Mouse (Mus musculus): Measurements from ENCODE around the gene Adamtsl1. TPM values are rescaled to one million over a fixed set of nuclear protein-coding genes. Genes with fewer than 3 reads are reported as not detected.

Gene Adamtsl1
- polyA plus RNA-seq, 1 experiment: 0.48 TPM

- H3K36me3 ChIP-seq (ENCODE audit: control insufficient read depth, insufficient read depth): no peaks in the 10 kb centered on the region
- no peak overlapping the region for H3K4me3 ChIP-seq (ENCODE audit: insufficient read depth, poor library complexity, severe bottlenecking)
- no peaks in the 10 kb centered on the region for H3K79me2 ChIP-seq (ENCODE audit: control insufficient read depth, insufficient read depth)
- TF ChIP-seq CEBPB (IDR thresholded peaks at IDR 0.05; ENCODE audit: low read depth) (no peak), MYOD1 (IDR thresholded peaks at IDR 0.05; ENCODE audit: control insufficient read depth, insufficient read length, low read depth) (no peak), MYOG (IDR thresholded peaks at IDR 0.05; ENCODE audit: control insufficient read depth, extremely low read depth, insufficient read length) (no peak), MAX (IDR thresholded peaks at IDR 0.05) (no peak), USF1 (IDR thresholded peaks at IDR 0.05; ENCODE audit: low read depth) (no peak), FOSL1 (IDR thresholded peaks at IDR 0.05; ENCODE audit: insufficient read depth, low read length, poor library complexity, severe bottlenecking) (no peak)
- no peak overlapping the region for H3ac ChIP-seq (ENCODE audit: control insufficient read depth, insufficient read length, low read depth)
- H3K79me3 ChIP-seq (ENCODE audit: low read depth): no peaks in the 10 kb centered on the region
- no peaks in the 10 kb centered on the region for H3K27me3 ChIP-seq (ENCODE audit: control insufficient read depth, insufficient read depth, insufficient read length)
These were observed 839.6 kb downstream of the Adamtsl1 start for GRCm38 (mm10) chr4:86353550-86353949.

- Histone ChIP-seq H3K36me3 (ENCODE audit: control insufficient read depth, insufficient read depth) (no peaks in the 10 kb centered on the region), H3K4me3 (ENCODE audit: insufficient read depth, poor library complexity, severe bottlenecking) (no peak overlapping the region), H3K27me3 (ENCODE audit: control insufficient read depth, insufficient read depth, insufficient read length) (no peaks in the 10 kb centered on the region), H3ac (ENCODE audit: control insufficient read depth, insufficient read length, low read depth) (no peak overlapping the region), H3K79me2 (ENCODE audit: control insufficient read depth, insufficient read depth) (no peaks in the 10 kb centered on the region), H3K79me3 (ENCODE audit: low read depth) (no peaks in the 10 kb centered on the region)
- TF ChIP-seq MYOG (IDR thresholded peaks at IDR 0.05; ENCODE audit: control insufficient read depth, extremely low read depth, insufficient read length) (no peak), CTCF (IDR thresholded peaks at IDR 0.05; ENCODE audit: control insufficient read depth, insufficient read depth, insufficient read length) (no peak), CEBPB (IDR thresholded peaks at IDR 0.05; ENCODE audit: low read depth) (no peak), MYOD1 (IDR thresholded peaks at IDR 0.05; ENCODE audit: control insufficient read depth, insufficient read length, low read depth) (no peak), USF1 (IDR thresholded peaks at IDR 0.05; ENCODE audit: low read depth) (no peak), FOSL1 (IDR thresholded peaks at IDR 0.05; ENCODE audit: insufficient read depth, low read length, poor library complexity, severe bottlenecking) (no peak), MAX (IDR thresholded peaks at IDR 0.05) (no peak)
These were observed 845.4 kb downstream of the Adamtsl1 start for GRCm38 (mm10) chr4:86359398-86359797.

GRCm38 (mm10) chr4:86369055-86369454 lies 855.1 kb downstream of the Adamtsl1 start:
- H3ac ChIP-seq (ENCODE audit: control insufficient read depth, insufficient read length, low read depth): no peak overlapping the region
- no peak overlapping the region for H3K4me3 ChIP-seq (ENCODE audit: insufficient read depth, poor library complexity, severe bottlenecking)
- H3K79me2 ChIP-seq (ENCODE audit: control insufficient read depth, insufficient read depth): no peaks in the 10 kb centered on the region
- no peaks in the 10 kb centered on the region for H3K36me3 ChIP-seq (ENCODE audit: control insufficient read depth, insufficient read depth)
- TF ChIP-seq CTCF (IDR thresholded peaks at IDR 0.05; ENCODE audit: control insufficient read depth, insufficient read depth, insufficient read length) (no peak), CEBPB (IDR thresholded peaks at IDR 0.05; ENCODE audit: low read depth) (no peak), MYOD1 (IDR thresholded peaks at IDR 0.05; ENCODE audit: control insufficient read depth, insufficient read length, low read depth) (no peak), MYOG (IDR thresholded peaks at IDR 0.05; ENCODE audit: control insufficient read depth, extremely low read depth, insufficient read length) (no peak), MAX (IDR thresholded peaks at IDR 0.05) (no peak), FOSL1 (IDR thresholded peaks at IDR 0.05; ENCODE audit: insufficient read depth, low read length, poor library complexity, severe bottlenecking) (no peak), USF1 (IDR thresholded peaks at IDR 0.05; ENCODE audit: low read depth) (no peak)
- no peaks in the 10 kb centered on the region for H3K27me3 ChIP-seq (ENCODE audit: control insufficient read depth, insufficient read depth, insufficient read length)
- no peaks in the 10 kb centered on the region for H3K79me3 ChIP-seq (ENCODE audit: low read depth)

GRCm38 (mm10) chr4:86373166-86373565 lies 859.2 kb downstream of the Adamtsl1 start:
- TF ChIP-seq CTCF (IDR thresholded peaks at IDR 0.05; ENCODE audit: control insufficient read depth, insufficient read depth, insufficient read length) (no peak), FOSL1 (IDR thresholded peaks at IDR 0.05; ENCODE audit: insufficient read depth, low read length, poor library complexity, severe bottlenecking) (no peak), MYOG (IDR thresholded peaks at IDR 0.05; ENCODE audit: control insufficient read depth, extremely low read depth, insufficient read length) (no peak), USF1 (IDR thresholded peaks at IDR 0.05; ENCODE audit: low read depth) (no peak), MYOD1 (IDR thresholded peaks at IDR 0.05; ENCODE audit: control insufficient read depth, insufficient read length, low read depth) (no peak), MAX (IDR thresholded peaks at IDR 0.05) (no peak), CEBPB (IDR thresholded peaks at IDR 0.05; ENCODE audit: low read depth) (no peak)

GRCm38 (mm10) chr4:86383124-86383523 lies 869.2 kb downstream of the Adamtsl1 start:
- H3ac ChIP-seq (ENCODE audit: control insufficient read depth, insufficient read length, low read depth): no peak overlapping the region
- no peaks in the 10 kb centered on the region for H3K79me3 ChIP-seq (ENCODE audit: low read depth)
- TF ChIP-seq FOSL1 (IDR thresholded peaks at IDR 0.05; ENCODE audit: insufficient read depth, low read length, poor library complexity, severe bottlenecking) (no peak), MYOD1 (IDR thresholded peaks at IDR 0.05; ENCODE audit: control insufficient read depth, insufficient read length, low read depth) (no peak), USF1 (IDR thresholded peaks at IDR 0.05; ENCODE audit: low read depth) (no peak), MAX (IDR thresholded peaks at IDR 0.05) (no peak), CEBPB (IDR thresholded peaks at IDR 0.05; ENCODE audit: low read depth) (no peak), MYOG (IDR thresholded peaks at IDR 0.05; ENCODE audit: control insufficient read depth, extremely low read depth, insufficient read length) (no peak), CTCF (IDR thresholded peaks at IDR 0.05; ENCODE audit: control insufficient read depth, insufficient read depth, insufficient read length) (no peak)
- H3K36me3 ChIP-seq (ENCODE audit: control insufficient read depth, insufficient read depth): no peaks in the 10 kb centered on the region
- H3K4me3 ChIP-seq (ENCODE audit: insufficient read depth, poor library complexity, severe bottlenecking): no peak overlapping the region
- H3K79me2 ChIP-seq (ENCODE audit: control insufficient read depth, insufficient read depth): no peaks in the 10 kb centered on the region
- no peaks in the 10 kb centered on the region for H3K27me3 ChIP-seq (ENCODE audit: control insufficient read depth, insufficient read depth, insufficient read length)

More at GRCm38 (mm10) chr4:86373166-86373565, 859.2 kb downstream of the Adamtsl1 start:
- H3K36me3 ChIP-seq (ENCODE audit: control insufficient read depth, insufficient read depth): no peaks in the 10 kb centered on the region
- H3ac ChIP-seq (ENCODE audit: control insufficient read depth, insufficient read length, low read depth): no peak overlapping the region
- H3K4me3 ChIP-seq (ENCODE audit: insufficient read depth, poor library complexity, severe bottlenecking): no peak overlapping the region
- H3K79me3 ChIP-seq (ENCODE audit: low read depth): no peaks in the 10 kb centered on the region
- H3K79me2 ChIP-seq (ENCODE audit: control insufficient read depth, insufficient read depth): no peaks in the 10 kb centered on the region
- H3K27me3 ChIP-seq (ENCODE audit: control insufficient read depth, insufficient read depth, insufficient read length): no peaks in the 10 kb centered on the region

GRCm38 (mm10) chr4:86385121-86385520 lies 871.1 kb downstream of the Adamtsl1 start:
- no peaks in the 10 kb centered on the region for H3K36me3 ChIP-seq (ENCODE audit: control insufficient read depth, insufficient read depth)
- H3K79me3 ChIP-seq (ENCODE audit: low read depth): no peaks in the 10 kb centered on the region
- H3K79me2 ChIP-seq (ENCODE audit: control insufficient read depth, insufficient read depth): no peaks in the 10 kb centered on the region
- TF ChIP-seq FOSL1 (IDR thresholded peaks at IDR 0.05; ENCODE audit: insufficient read depth, low read length, poor library complexity, severe bottlenecking) (no peak), CTCF (IDR thresholded peaks at IDR 0.05; ENCODE audit: control insufficient read depth, insufficient read depth, insufficient read length) (no peak), USF1 (IDR thresholded peaks at IDR 0.05; ENCODE audit: low read depth) (no peak), MYOG (IDR thresholded peaks at IDR 0.05; ENCODE audit: control insufficient read depth, extremely low read depth, insufficient read length) (no peak), MAX (IDR thresholded peaks at IDR 0.05) (no peak)
- no peaks in the 10 kb centered on the region for H3K27me3 ChIP-seq (ENCODE audit: control insufficient read depth, insufficient read depth, insufficient read length)
- no peak overlapping the region for H3K4me3 ChIP-seq (ENCODE audit: insufficient read depth, poor library complexity, severe bottlenecking)
- no peak overlapping the region for H3ac ChIP-seq (ENCODE audit: control insufficient read depth, insufficient read length, low read depth)
